ENCODE assay signal across 15 mouse cellular contexts in the genomic region with DNA sequence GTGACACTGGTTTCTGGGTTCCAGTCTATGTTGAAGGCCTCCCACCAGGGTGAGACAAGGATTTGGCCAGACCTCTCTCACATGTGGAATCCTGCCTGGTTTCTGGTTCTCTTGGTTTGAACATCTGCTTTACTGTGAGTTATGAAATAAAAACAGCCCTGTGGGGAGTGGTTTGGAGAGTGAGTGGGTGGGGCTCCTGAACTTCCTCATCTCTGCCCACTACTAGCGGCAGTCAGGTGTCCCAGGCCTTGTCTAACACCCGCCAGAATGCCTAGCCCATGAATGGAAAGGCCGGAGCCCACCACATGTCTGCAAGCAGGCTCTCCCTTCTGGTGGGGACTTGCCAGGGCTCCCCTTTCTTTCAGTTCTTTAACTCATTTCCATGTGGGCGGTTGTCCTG. TPM values are rescaled to one million over a fixed set of nuclear protein-coding genes. Genes with fewer than 3 reads are reported as not detected.
DNase-seq lines count a peak whose midpoint lies in the region; ATAC-seq and TF ChIP-seq lines count a peak whose summit lies in the region.
"Had no signal": no experiment of that assay in that cellular context is flagged by ENCODE, and none has a peak within 500 bp of the region (broad histone marks: within the 10 kb centered on the region; RNA-seq: fewer than 3 reads in every experiment).

No protein-coding gene starts in this region.

- TF ChIP-seq EP300 in CH12.LX (IDR thresholded peaks at IDR 0.05; ENCODE audit: low read length): peak; percentile 28; the same call in 1 of the 2 replicates

- H3K4me1 ChIP-seq in liver, embryonic 13.5 days (replicated peaks): no peaks in the 10 kb centered on the region
- H3K4me1 ChIP-seq in CH12.LX (ENCODE audit: control insufficient read depth in 1 of 2, insufficient read depth in 2 of 2): peaks cover 2 to 52% of the 10 kb centered on the region in 2 experiments
- H3K4me1 ChIP-seq: lung, embryonic 15.5 days had no signal

- H3K9ac ChIP-seq in liver, embryonic 13.5 days: no peak overlapping the region
- H3K9ac ChIP-seq in CH12.LX (ENCODE audit: insufficient read depth, low read depth): 0 out of 2 replicates have a peak overlapping the region, but pooled peaks have one; percentile 18
- H3K9ac ChIP-seq: embryonic facial prominence, embryonic 13.5 days; forebrain, embryonic 15.5 days; lung, embryonic 15.5 days had no signal

- no peak; the same call in 1 of the 2 replicates for TF ChIP-seq RAD21 in CH12.LX (IDR thresholded peaks at IDR 0.05; ENCODE audit: low read depth, low read length)

- H3K27ac ChIP-seq in liver, embryonic 13.5 days: no peak overlapping the region
- H3K27ac ChIP-seq in CH12.LX (ENCODE audit: insufficient read depth, low read depth): no peak overlapping the region
- H3K27ac ChIP-seq: embryonic facial prominence, embryonic 13.5 days; forebrain, embryonic 15.5 days; left cerebral cortex, adult 2 months; lung, embryonic 15.5 days had no signal

- no peaks in the 10 kb centered on the region for H3K36me3 ChIP-seq in liver, embryonic 13.5 days
- H3K36me3 ChIP-seq in CH12.LX (replicated peaks in 1 of 2; ENCODE audit: control insufficient read depth in 1 of 2, insufficient read depth in 1 of 2, low read length in 1 of 2): peaks cover 0 to 35% of the 10 kb centered on the region in 2 experiments
- H3K36me3 ChIP-seq: embryonic facial prominence, embryonic 13.5 days; forebrain, embryonic 15.5 days; lung, embryonic 15.5 days had no signal

- no peaks in the 10 kb centered on the region for H3K79me2 ChIP-seq in CH12.LX (replicated peaks; ENCODE audit: control insufficient read depth, extremely low read depth, insufficient read depth, poor library complexity, severe bottlenecking)

- in situ Hi-C loops in CH12.LX (cut with MboI; ENCODE audit: low pct_ligation_motif_present, low pct_unique_long_range_greater_than_20kb, low sequenced_read_pairs): loop anchor here (25.0 kb wide), 1 partner anchor 220 kb away; no protein-coding TSS in a partner anchor

- DNase-seq in liver, embryonic 13.5 days: no peak
- DNase-seq in liver (no peak), CH12.LX (ENCODE audit: extremely low read depth) (peak; percentile 64)
- DNase-seq in lung, postnatal 36 days: peak; percentile 49
- no peak for DNase-seq in urinary bladder, postnatal 4 days (ENCODE audit: low spot score in 2 of 2)
- DNase-seq: cerebellum, adult 9-11 months; kidney, postnatal 25 days had no signal

- WGBS in liver, embryonic 13.5 days (ENCODE audit: insufficient replicate concordance): 55% methylated on average over 4 of the region's 4 CpGs

- no peak overlapping the region for H3K4me3 ChIP-seq in liver, embryonic 13.5 days (replicated peaks)
- H3K4me3 ChIP-seq in CH12.LX (replicated peaks in 1 of 3; ENCODE audit: low read depth in 2 of 3, low read length in 2 of 3, poor library complexity in 1 of 3): no peak overlapping the region
- H3K4me3 ChIP-seq: embryonic facial prominence, embryonic 13.5 days; forebrain, embryonic 15.5 days; left cerebral cortex, adult 2 months; lung, embryonic 15.5 days had no signal

- H3K9me3 ChIP-seq in liver, embryonic 13.5 days (replicated peaks): no peaks in the 10 kb centered on the region
- no peaks in the 10 kb centered on the region for H3K9me3 ChIP-seq in CH12.LX (replicated peaks; ENCODE audit: low read length)
- H3K9me3 ChIP-seq: embryonic facial prominence, embryonic 13.5 days; forebrain, embryonic 15.5 days; lung, embryonic 15.5 days had no signal

- H3K27me3 ChIP-seq in liver, embryonic 13.5 days: no peaks in the 10 kb centered on the region
- H3K27me3 ChIP-seq in CH12.LX (replicated peaks): no peaks in the 10 kb centered on the region
- H3K27me3 ChIP-seq: embryonic facial prominence, embryonic 13.5 days; forebrain, embryonic 15.5 days; lung, embryonic 15.5 days had no signal

- peak; percentile 29; the same call in 1 of the 2 replicates for ATAC-seq in liver, embryonic 13.5 days (ENCODE audit: low read depth)
- peak; percentile 96 for ATAC-seq in common myeloid progenitor, adult 5-6 weeks (replicated peaks; ENCODE audit: low read depth, poor library complexity, severe bottlenecking)
- no peak for ATAC-seq in erythroblast, adult 5-6 weeks (replicated peaks; ENCODE audit: low FRiP score, poor library complexity, severe bottlenecking)
- no peak for ATAC-seq in cerebellum, adult (ENCODE audit: insufficient number of reproducible peaks, low FRiP score, low TSS enrichment)
- ATAC-seq: forebrain, embryonic 15.5 days; midbrain, embryonic 16.5 days had no signal

- TF ChIP-seq POLR2A in CH12.LX (IDR thresholded peaks at IDR 0.05; ENCODE audit: low read depth, low read length): peak; percentile 47; the same call in 1 of the 2 replicates

- H3K4me2 ChIP-seq in liver, embryonic 13.5 days: no peak overlapping the region
- 0 out of 2 replicates have a peak overlapping the region, but pooled peaks have one; percentile 41 for H3K4me2 ChIP-seq in CH12.LX (ENCODE audit: insufficient read depth, low read depth, poor library complexity, severe bottlenecking)
- H3K4me2 ChIP-seq: embryonic facial prominence, embryonic 13.5 days; forebrain, embryonic 15.5 days; lung, embryonic 15.5 days had no signal

- dilution Hi-C loops in CH12.LX (cut with MboI; ENCODE audit: extremely low pct_ligation_motif_present, extremely low pct_unique_long_range_greater_than_20kb, low sequenced_read_pairs): no loop called here

- TF ChIP-seq CTCF in CH12.LX (conservative IDR thresholded peaks at IDR 0.05 in 1 of 2, IDR thresholded peaks at IDR 0.05 in 1 of 2; ENCODE audit: low read depth in 2 of 2, low read length in 2 of 2): no peak

TF ChIP-seq in CH12.LX, 34 proteins besides CTCF, POLR2A, EP300 and RAD21:
- 0 out of 2 replicates have a peak, but pooled peaks have one; percentile 4 for TF ChIP-seq ETS1 (conservative IDR thresholded peaks at IDR 0.05; ENCODE audit: low read depth, low read length)
- peak; percentile 27; the same call in 1 of the 2 replicates for TF ChIP-seq SIN3A (IDR thresholded peaks at IDR 0.05; ENCODE audit: low read length)
- TF ChIP-seq MAZ (IDR thresholded peaks at IDR 0.05; ENCODE audit: low read depth, low read length): no peak
- TF ChIP-seq TCF12 (IDR thresholded peaks at IDR 0.05; ENCODE audit: low read depth, low read length): no peak
- TF ChIP-seq ZKSCAN1 (IDR thresholded peaks at IDR 0.05; ENCODE audit: borderline replicate concordance, low read depth, low read length): no peak
- peak; percentile 12; the same call in 1 of the 2 replicates for TF ChIP-seq MYC (IDR thresholded peaks at IDR 0.05; ENCODE audit: low read depth, low read length)
- TF ChIP-seq ELF1 (IDR thresholded peaks at IDR 0.05; ENCODE audit: low read depth, low read length): peak; percentile 60
TF ChIP-seq in CH12.LX: peak in this region for 4.

RNA-seq across cellular contexts. Expression of a gene that starts 42.3 kb away (rescaled TPM):
- 31.4 and 32.8 TPM in 2 replicates for polyA plus RNA-seq in liver, embryonic 13.5 days (2015; fragmentation: Nextera tagmentation; extraction: Ambion mirVana)
- 43.1 and 47.8 TPM in 2 replicates for total RNA-seq in CH12.LX (2012; rRNA removed)
- total RNA-seq in CH12.LX (2014; rRNA removed): 42.7 and 46.4 TPM in 2 replicates
- 43.3 and 48.8 TPM in 2 replicates for polyA plus RNA-seq in CH12.LX (2012; ENCODE audit: insufficient read length, low read depth)
- total RNA-seq in common myeloid progenitor, adult 5-6 weeks (2017): 54.3 and 56.6 TPM in 2 replicates
- total RNA-seq in erythroblast, adult 5-6 weeks (2015; ENCODE audit: low replicate concordance): 1.2 and 3.1 TPM in 2 replicates
- 6.0 and 10.4 TPM in 2 replicates for total RNA-seq in erythroblast, adult 5-6 weeks (2017; ENCODE audit: low replicate concordance)

RNA-seq across cellular contexts. Expression of a gene that starts 48.1 kb away (rescaled TPM):
- polyA plus RNA-seq in liver, embryonic 13.5 days (2015; fragmentation: Nextera tagmentation; extraction: Ambion mirVana): 27.4 and 29.8 TPM in 2 replicates
- total RNA-seq in CH12.LX (2012; rRNA removed): 34.7 and 36.1 TPM in 2 replicates
- 59.7 and 69.6 TPM in 2 replicates for total RNA-seq in CH12.LX (2014; rRNA removed)
- polyA plus RNA-seq in CH12.LX (2012; ENCODE audit: insufficient read length, low read depth): 30.0 and 35.0 TPM in 2 replicates
- total RNA-seq in common myeloid progenitor, adult 5-6 weeks (2017): 4.7 and 29.2 TPM in 2 replicates
- total RNA-seq in erythroblast, adult 5-6 weeks (2015; ENCODE audit: low replicate concordance): 6.1 and 15.4 TPM in 2 replicates
- not detected in 2 replicates for total RNA-seq in erythroblast, adult 5-6 weeks (2017; ENCODE audit: low replicate concordance)

Comparison
In these comparisons a context has a peak if more than half of its experiments do, and no peak if none do; other contexts are left out.
1. ATAC-seq: peak in liver, embryonic 13.5 days (single experiment) and common myeloid progenitor, adult 5-6 weeks (single experiment); none in erythroblast, adult 5-6 weeks (single experiment) and cerebellum, adult (single experiment).
2. DNase-seq: peak in CH12.LX (single experiment) and lung, postnatal 36 days (single experiment); none in liver, embryonic 13.5 days (single experiment), liver (single experiment) and urinary bladder, postnatal 4 days (0 of 2).